Mouse (Mus musculus): ENCODE results near the gene Yod1. TPM values are rescaled to one million over a fixed set of nuclear protein-coding genes. Genes with fewer than 3 reads are reported as not detected.

Yod1 gene
- polyA plus RNA-seq (2021), result 3.4 TPM

DNA sequence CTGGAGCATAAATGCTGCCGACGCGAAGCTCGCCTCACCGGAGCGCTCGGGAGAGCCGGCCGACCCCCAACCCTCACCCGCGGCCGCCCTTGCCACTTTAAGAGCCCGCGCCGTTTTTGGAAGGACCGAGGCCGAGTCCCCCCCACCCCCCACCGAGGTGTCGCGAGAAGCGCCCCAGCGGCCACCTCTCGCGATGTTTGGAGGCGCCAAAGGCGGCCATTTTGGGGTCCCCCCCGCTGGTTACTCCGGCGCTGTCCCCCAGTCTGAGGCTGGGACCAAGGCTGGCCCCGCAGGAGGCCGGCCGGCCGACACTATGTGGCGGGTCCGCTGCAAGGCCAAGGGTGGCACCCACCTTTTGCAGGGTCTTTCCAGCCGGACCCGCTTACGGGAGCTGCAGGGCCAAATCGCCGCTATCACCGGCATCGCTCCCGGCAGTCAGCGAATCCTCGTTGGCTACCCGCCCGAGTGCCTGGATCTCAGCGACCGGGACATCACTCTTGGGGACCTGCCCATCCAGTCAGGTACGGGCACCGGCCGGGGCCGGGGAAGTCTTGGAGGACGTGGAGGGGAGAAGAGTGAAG, at the start of gene Yod1:
Yod1 (plus strand) TSS at position 37 of the 581 bp plus-strand sequence.
- in situ Hi-C loops (cut with MboI; ENCODE audit: low pct_unique_long_range_greater_than_20kb), result no loop called here
- ChIA-PET CTCF (no interaction called here), POLR2A (interaction anchor here (0.8 to 1.5 kb wide), 6 partner anchors 9 to 25 kb away, joined by 3 to 5 read pairs (median 3); partner anchors contain the start of gene AA986860)
- peak; percentile 54 for ATAC-seq
- peak; percentile 60 for DNase-seq (ENCODE audit: low read depth, low spot score)
- TF ChIP-seq CTCF (IDR thresholded peaks at IDR 0.05), result no peak
- no peaks in the 10 kb centered on the region for H3K27me3 ChIP-seq

- in situ Hi-C loops (cut with MboI; ENCODE audit: low pct_unique_long_range_greater_than_20kb), result no loop called here
- no peak for DNase-seq (ENCODE audit: low read depth, low spot score)
- POLR2A ChIA-PET, result no interaction called here
- TF ChIP-seq CTCF (IDR thresholded peaks at IDR 0.05), result no peak
- no peaks in the 10 kb centered on the region for H3K27me3 ChIP-seq
- no peak for ATAC-seq
- CTCF ChIA-PET, result interaction anchor here (1.5 kb wide), 1 partner anchor 38 kb away, joined by 3 read pairs; no protein-coding TSS in a partner anchor
These were observed 38.6 kb upstream of the Yod1 start for GRCm38 (mm10) chr1:130678551-130678950.

GRCm38 (mm10) chr1:130681075-130681474, 36.1 kb upstream of the Yod1 start:
- DNase-seq (ENCODE audit: low read depth, low spot score) (no peak), ATAC-seq (no peak)
- H3K27me3 ChIP-seq, result no peaks in the 10 kb centered on the region
- POLR2A ChIA-PET, result no interaction called here
- CTCF ChIA-PET, result no interaction called here
- TF ChIP-seq CTCF (IDR thresholded peaks at IDR 0.05), result no peak
- in situ Hi-C loops (cut with MboI; ENCODE audit: low pct_unique_long_range_greater_than_20kb), result no loop called here

GRCm38 (mm10) chr1:130681656-130682413, 35.3 kb upstream of the Yod1 start:
- in situ Hi-C loops (cut with MboI; ENCODE audit: low pct_unique_long_range_greater_than_20kb), result no loop called here
- CTCF ChIA-PET, result interaction anchor here (0.9 to 2.1 kb wide), 3 partner anchors 8 to 66 kb away, joined by 3 to 6 read pairs (median 3); no protein-coding TSS in a partner anchor
- DNase-seq (ENCODE audit: low read depth, low spot score) (no peak), ATAC-seq (no peak)
- TF ChIP-seq CTCF (IDR thresholded peaks at IDR 0.05), result no peak
- POLR2A ChIA-PET, result no interaction called here
- H3K27me3 ChIP-seq, result no peaks in the 10 kb centered on the region

GRCm38 (mm10) chr1:130683905-130684304, 33.2 kb upstream of the Yod1 start:
- H3K27me3 ChIP-seq, result no peaks in the 10 kb centered on the region
- CTCF ChIA-PET, result interaction anchor here (1.2 to 1.5 kb wide), 2 partner anchors 10 to 18 kb away, joined by 3 read pairs; no protein-coding TSS in a partner anchor
- DNase-seq (ENCODE audit: low read depth, low spot score) (no peak), ATAC-seq (no peak)
- POLR2A ChIA-PET, result no interaction called here
- no peak for TF ChIP-seq CTCF (IDR thresholded peaks at IDR 0.05)
- in situ Hi-C loops (cut with MboI; ENCODE audit: low pct_unique_long_range_greater_than_20kb), result no loop called here

- DNase-seq (ENCODE audit: low read depth, low spot score), result no peak
- in situ Hi-C loops (cut with MboI; ENCODE audit: low pct_unique_long_range_greater_than_20kb), result no loop called here
- ChIA-PET POLR2A (no interaction called here), CTCF (interaction anchor here (0.8 kb wide), 2 partner anchors 15 to 46 kb away, joined by 3 read pairs; no protein-coding TSS in a partner anchor)
- no peak for TF ChIP-seq CTCF (IDR thresholded peaks at IDR 0.05)
- H3K27me3 ChIP-seq, result no peaks in the 10 kb centered on the region
- ATAC-seq, result no peak
These were observed 18.5 kb upstream of the Yod1 start for GRCm38 (mm10) chr1:130698601-130699000.

DNA sequence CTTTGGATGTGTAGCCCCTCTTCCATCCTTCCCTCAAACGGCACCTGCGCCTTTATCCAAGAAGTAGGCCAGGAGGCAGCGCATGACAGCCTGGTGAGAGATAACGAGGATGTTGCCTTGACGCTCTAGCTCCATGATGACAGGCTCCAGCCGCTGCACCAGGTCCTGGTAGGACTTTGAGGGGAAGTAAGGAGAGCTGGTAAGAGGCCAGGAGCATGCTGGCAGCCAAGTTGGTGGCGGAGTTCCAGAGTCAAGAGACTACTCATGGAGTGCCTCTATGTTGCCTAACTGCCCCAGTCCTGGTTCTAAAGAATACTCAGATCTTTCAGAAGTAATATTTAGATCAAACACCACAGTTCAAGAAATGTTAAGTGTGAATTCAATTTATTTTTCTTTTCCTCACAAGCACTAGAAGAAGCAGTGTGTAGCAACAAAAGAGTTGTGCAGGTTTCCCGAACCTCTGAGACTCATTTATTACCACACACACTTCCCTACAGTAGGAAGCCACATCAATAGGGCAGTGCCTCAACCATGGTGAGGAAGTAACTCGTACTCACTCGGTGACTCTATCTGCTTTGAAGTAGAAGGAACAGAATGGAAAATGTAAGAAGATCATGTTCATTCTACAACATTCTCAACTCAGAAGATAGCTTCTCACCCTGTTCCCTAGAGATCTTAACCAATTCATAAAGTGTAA, 17.0 kb upstream of the Yod1 start:
- ChIA-PET POLR2A (no interaction called here), CTCF (no interaction called here)
- DNase-seq (ENCODE audit: low read depth, low spot score) (no peak), ATAC-seq (no peak)
- in situ Hi-C loops (cut with MboI; ENCODE audit: low pct_unique_long_range_greater_than_20kb), result loop anchor here (5.0 kb wide), 1 partner anchor 82 kb away; no protein-coding TSS in a partner anchor
- no peaks in the 10 kb centered on the region for H3K27me3 ChIP-seq
- TF ChIP-seq CTCF (IDR thresholded peaks at IDR 0.05), result no peak

DNA sequence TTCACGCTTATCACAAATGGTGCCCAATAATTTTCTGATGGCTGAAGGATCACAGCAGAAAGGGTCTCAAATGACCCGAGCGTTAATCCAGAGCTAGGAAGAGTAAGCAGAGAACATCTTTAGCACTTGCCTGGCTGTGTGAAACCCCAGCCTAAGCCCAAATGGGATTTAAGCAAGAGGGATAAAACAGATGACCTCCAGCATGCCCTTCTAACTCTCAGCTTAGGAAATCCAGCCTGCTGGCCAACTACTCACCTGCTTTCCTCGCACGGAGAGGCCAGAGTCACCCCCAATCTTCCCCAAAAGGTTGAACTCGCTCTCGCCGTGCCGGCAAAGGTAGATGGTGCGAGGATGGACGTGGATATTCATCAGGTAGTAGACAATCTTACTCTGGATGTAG, 15.2 kb upstream of the Yod1 start:
- in situ Hi-C loops (cut with MboI; ENCODE audit: low pct_unique_long_range_greater_than_20kb), result loop anchor here (5.0 kb wide), 1 partner anchor 80 kb away; no protein-coding TSS in a partner anchor
- POLR2A ChIA-PET, result no interaction called here
- DNase-seq (ENCODE audit: low read depth, low spot score), result no peak
- no peak for ATAC-seq
- CTCF ChIA-PET, result interaction anchor here (1.4 kb wide), 1 partner anchor 14 kb away, joined by 3 read pairs; the partner anchor contains the start of gene Gm29427
- no peaks in the 10 kb centered on the region for H3K27me3 ChIP-seq
- no peak for TF ChIP-seq CTCF (IDR thresholded peaks at IDR 0.05)

DNA sequence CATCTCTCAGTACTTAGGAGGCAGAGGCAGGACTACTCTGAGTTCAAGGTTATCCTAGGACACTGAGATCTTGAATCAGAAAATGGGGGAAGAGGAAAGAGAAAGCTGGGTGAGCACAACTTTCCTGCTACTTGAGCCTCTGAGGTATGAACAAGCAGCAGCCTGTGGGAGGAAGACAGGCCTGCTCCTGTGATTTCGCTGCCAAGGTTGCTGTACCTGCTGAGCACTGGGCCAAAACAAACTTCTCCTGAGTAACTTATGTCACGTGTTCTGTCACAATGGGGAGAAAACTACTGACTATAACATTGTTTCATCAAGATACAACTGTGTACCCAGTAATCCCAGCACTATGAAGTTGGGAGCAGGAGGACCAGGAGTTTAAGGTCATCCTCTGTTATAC, 13.5 kb upstream of the Yod1 start:
- ChIA-PET POLR2A (no interaction called here), CTCF (no interaction called here)
- DNase-seq (ENCODE audit: low read depth, low spot score) (no peak), ATAC-seq (no peak)
- in situ Hi-C loops (cut with MboI; ENCODE audit: low pct_unique_long_range_greater_than_20kb), result loop anchor here (5.0 kb wide), 1 partner anchor 79 kb away; no protein-coding TSS in a partner anchor
- no peak for TF ChIP-seq CTCF (IDR thresholded peaks at IDR 0.05)
- H3K27me3 ChIP-seq, result no peaks in the 10 kb centered on the region

DNA sequence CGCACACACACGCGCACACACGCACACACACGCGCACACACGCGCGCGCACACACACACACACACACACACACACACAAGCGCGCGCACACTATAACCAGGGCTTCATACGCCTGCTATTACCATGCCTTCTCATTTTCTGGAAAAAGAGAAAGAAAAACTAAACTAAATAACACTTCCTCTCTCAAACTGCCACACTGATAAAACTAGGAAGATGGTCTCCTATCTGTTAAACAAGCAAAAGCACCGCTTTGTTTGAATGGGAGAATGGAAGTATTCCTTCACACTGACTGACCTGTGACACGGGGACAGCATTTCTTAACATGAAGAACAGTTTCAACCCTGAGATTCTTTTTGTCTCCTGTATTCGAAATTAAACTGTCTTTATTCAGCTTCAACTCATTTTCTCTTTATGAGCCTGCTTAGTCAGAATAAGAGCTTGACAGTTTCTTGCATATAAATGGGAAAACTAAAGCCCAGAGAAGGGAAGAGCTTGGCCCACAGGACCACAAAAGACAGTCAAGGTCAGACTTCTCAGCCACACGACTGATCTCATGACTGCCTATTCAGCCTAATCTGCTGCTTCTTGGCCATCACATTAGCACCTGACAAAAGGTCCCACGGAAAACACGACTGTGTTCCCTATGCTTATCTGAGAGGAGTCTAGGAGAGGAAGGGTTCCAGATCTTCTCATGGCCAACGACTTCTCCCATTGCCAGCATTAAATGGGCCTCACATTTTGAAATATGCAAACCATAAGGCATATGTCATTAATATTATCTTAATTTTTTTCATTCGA, 6.6 kb upstream of the Yod1 start:
- in situ Hi-C loops (cut with MboI; ENCODE audit: low pct_unique_long_range_greater_than_20kb), result no loop called here
- CTCF ChIA-PET, result interaction anchor here (1.0 to 1.5 kb wide), 2 partner anchors 64 to 73 kb away, joined by 3 to 7 read pairs; no protein-coding TSS in a partner anchor
- TF ChIP-seq CTCF (IDR thresholded peaks at IDR 0.05), result no peak
- ATAC-seq (no peak), DNase-seq (ENCODE audit: low read depth, low spot score) (no peak)
- POLR2A ChIA-PET, result no interaction called here
- H3K27me3 ChIP-seq, result no peaks in the 10 kb centered on the region

All from Patski (cell line).